Mouse (Mus musculus): ENCODE data around the gene Ly6g5b. TPM values are rescaled to one million over a fixed set of nuclear protein-coding genes. Genes with fewer than 3 reads are reported as not detected.

Gene Ly6g5b
- polyA plus RNA-seq, 1 experiment, result 0.54 TPM

GRCm38 (mm10) chr17:35157254-35157653 is 42.0 kb upstream of the Ly6g5b start:
- Histone ChIP-seq H3K27ac (ENCODE audit: insufficient read depth, low read depth, low read length) (no peak overlapping the region), H3K4me3 (ENCODE audit: insufficient read depth, low read length) (no peak overlapping the region), H3K4me1 (ENCODE audit: control insufficient read depth, insufficient read depth, low read length) (peaks cover 3% of the 10 kb centered on the region; the same call in 1 of the 2 replicates)
- no peak for TF ChIP-seq CTCF (IDR thresholded peaks at IDR 0.05; ENCODE audit: low read depth, low read length)
- no peak for TF ChIP-seq POLR2A (IDR thresholded peaks at IDR 0.05; ENCODE audit: borderline replicate concordance, low read depth, low read length)

GRCm38 (mm10) chr17:35156461-35157200 is 41.4 kb upstream of the Ly6g5b start:
- TF ChIP-seq CTCF (IDR thresholded peaks at IDR 0.05; ENCODE audit: low read depth, low read length) (no peak), POLR2A (IDR thresholded peaks at IDR 0.05; ENCODE audit: borderline replicate concordance, low read depth, low read length) (no peak)
- Histone ChIP-seq H3K27ac (ENCODE audit: insufficient read depth, low read depth, low read length) (no peak overlapping the region), H3K4me1 (ENCODE audit: control insufficient read depth, insufficient read depth, low read length) (no peaks in the 10 kb centered on the region), H3K4me3 (ENCODE audit: insufficient read depth, low read length) (no peak overlapping the region)

GRCm38 (mm10) chr17:35155451-35155850 is 40.2 kb upstream of the Ly6g5b start:
- Histone ChIP-seq H3K27ac (ENCODE audit: insufficient read depth, low read depth, low read length) (no peak overlapping the region), H3K4me3 (ENCODE audit: insufficient read depth, low read length) (no peak overlapping the region), H3K4me1 (ENCODE audit: control insufficient read depth, insufficient read depth, low read length) (no peaks in the 10 kb centered on the region)
- no peak for TF ChIP-seq CTCF (IDR thresholded peaks at IDR 0.05; ENCODE audit: low read depth, low read length)
- no peak for TF ChIP-seq POLR2A (IDR thresholded peaks at IDR 0.05; ENCODE audit: borderline replicate concordance, low read depth, low read length)

GRCm38 (mm10) chr17:35154616-35155015 is 39.4 kb upstream of the Ly6g5b start:
- Histone ChIP-seq H3K27ac (ENCODE audit: insufficient read depth, low read depth, low read length) (no peak overlapping the region), H3K4me1 (ENCODE audit: control insufficient read depth, insufficient read depth, low read length) (no peaks in the 10 kb centered on the region), H3K4me3 (ENCODE audit: insufficient read depth, low read length) (no peak overlapping the region)
- TF ChIP-seq CTCF (IDR thresholded peaks at IDR 0.05; ENCODE audit: low read depth, low read length) (no peak), POLR2A (IDR thresholded peaks at IDR 0.05; ENCODE audit: borderline replicate concordance, low read depth, low read length) (no peak)

- no peak overlapping the region for H3K4me3 ChIP-seq (ENCODE audit: insufficient read depth, low read length)
- H3K27ac ChIP-seq (ENCODE audit: insufficient read depth, low read depth, low read length), result no peak overlapping the region
- no peaks in the 10 kb centered on the region for H3K4me1 ChIP-seq (ENCODE audit: control insufficient read depth, insufficient read depth, low read length)
- no peak for TF ChIP-seq CTCF (IDR thresholded peaks at IDR 0.05; ENCODE audit: low read depth, low read length)
- TF ChIP-seq POLR2A (IDR thresholded peaks at IDR 0.05; ENCODE audit: borderline replicate concordance, low read depth, low read length), result no peak
Measured at GRCm38 (mm10) chr17:35153931-35154330, 38.7 kb upstream of the Ly6g5b start.

GRCm38 (mm10) chr17:35153077-35153476 is 37.8 kb upstream of the Ly6g5b start:
- Histone ChIP-seq H3K4me3 (ENCODE audit: insufficient read depth, low read length) (no peak overlapping the region), H3K27ac (ENCODE audit: insufficient read depth, low read depth, low read length) (no peak overlapping the region), H3K4me1 (ENCODE audit: control insufficient read depth, insufficient read depth, low read length) (no peaks in the 10 kb centered on the region)
- TF ChIP-seq POLR2A (IDR thresholded peaks at IDR 0.05; ENCODE audit: borderline replicate concordance, low read depth, low read length), result no peak
- TF ChIP-seq CTCF (IDR thresholded peaks at IDR 0.05; ENCODE audit: low read depth, low read length), result no peak

- Histone ChIP-seq H3K27ac (ENCODE audit: insufficient read depth, low read depth, low read length) (no peak overlapping the region), H3K4me1 (ENCODE audit: control insufficient read depth, insufficient read depth, low read length) (no peaks in the 10 kb centered on the region), H3K4me3 (ENCODE audit: insufficient read depth, low read length) (no peak overlapping the region)
- no peak for TF ChIP-seq POLR2A (IDR thresholded peaks at IDR 0.05; ENCODE audit: borderline replicate concordance, low read depth, low read length)
Measured at GRCm38 (mm10) chr17:35152121-35152520, 36.9 kb upstream of the Ly6g5b start.

- H3K27ac ChIP-seq (ENCODE audit: insufficient read depth, low read depth, low read length), result no peak overlapping the region
- H3K4me3 ChIP-seq (ENCODE audit: insufficient read depth, low read length), result no peak overlapping the region
- no peak for TF ChIP-seq POLR2A (IDR thresholded peaks at IDR 0.05; ENCODE audit: borderline replicate concordance, low read depth, low read length)
- no peak for TF ChIP-seq CTCF (IDR thresholded peaks at IDR 0.05; ENCODE audit: low read depth, low read length)
Measured at GRCm38 (mm10) chr17:35147922-35148639, 32.9 kb upstream of the Ly6g5b start.

GRCm38 (mm10) chr17:35147348-35147747 is 32.1 kb upstream of the Ly6g5b start:
- TF ChIP-seq CTCF (IDR thresholded peaks at IDR 0.05; ENCODE audit: low read depth, low read length), result no peak
- TF ChIP-seq POLR2A (IDR thresholded peaks at IDR 0.05; ENCODE audit: borderline replicate concordance, low read depth, low read length), result no peak
- no peak overlapping the region for H3K4me3 ChIP-seq (ENCODE audit: insufficient read depth, low read length)
- no peak overlapping the region for H3K27ac ChIP-seq (ENCODE audit: insufficient read depth, low read depth, low read length)
- no peaks in the 10 kb centered on the region for H3K4me1 ChIP-seq (ENCODE audit: control insufficient read depth, insufficient read depth, low read length)

More at GRCm38 (mm10) chr17:35147922-35148639, 32.9 kb upstream of the Ly6g5b start:
- no peaks in the 10 kb centered on the region for H3K4me1 ChIP-seq (ENCODE audit: control insufficient read depth, insufficient read depth, low read length)

GRCm38 (mm10) chr17:35146139-35146538 is 30.9 kb upstream of the Ly6g5b start:
- Histone ChIP-seq H3K4me3 (ENCODE audit: insufficient read depth, low read length) (no peak overlapping the region), H3K4me1 (ENCODE audit: control insufficient read depth, insufficient read depth, low read length) (no peaks in the 10 kb centered on the region), H3K27ac (ENCODE audit: insufficient read depth, low read depth, low read length) (no peak overlapping the region)
- TF ChIP-seq POLR2A (IDR thresholded peaks at IDR 0.05; ENCODE audit: borderline replicate concordance, low read depth, low read length) (no peak), CTCF (IDR thresholded peaks at IDR 0.05; ENCODE audit: low read depth, low read length) (no peak)
